Comparison of ENCODE assay signal across 14 mouse cellular contexts in genomic region chr3:129520499-129520898, GRCm38 (mm10). TPM values are rescaled to one million over a fixed set of nuclear protein-coding genes. Genes with fewer than 3 reads are reported as not detected.
DNase-seq lines count a peak whose midpoint lies in the region; ATAC-seq and TF ChIP-seq lines count a peak whose summit lies in the region.
"Had no signal": no experiment of that assay in that cellular context is flagged by ENCODE, and none has a peak within 500 bp of the region (broad histone marks: within the 10 kb centered on the region; RNA-seq: fewer than 3 reads in every experiment).

No protein-coding gene starts in this region.

- WGBS in lung, postnatal 0 days, result 86% methylated on average over 4 of the region's 4 CpGs

- H3K4me1 ChIP-seq in lung, postnatal 0 days (ENCODE audit: insufficient read depth, low read depth, low read length), result no peaks in the 10 kb centered on the region
- H3K4me1 ChIP-seq: embryonic facial prominence, embryonic 15.5 days; liver, embryonic 15.5 days had no signal

- TF ChIP-seq CTCF in gastrocnemius, adult 2 months (IDR thresholded peaks at IDR 0.05), result peak; percentile 41; the same call in 1 of the 2 replicates
- TF ChIP-seq CTCF in lung, postnatal 0 days (IDR thresholded peaks at IDR 0.05), result peak; percentile 38

- ATAC-seq in lung, postnatal 0 days, result no peak
- ATAC-seq: hindbrain, embryonic 16.5 days; midbrain, embryonic 16.5 days had no signal

- peak; percentile 26 for DNase-seq in gastrocnemius, adult 2 months
- DNase-seq in gastrocnemius, postnatal 36 days, result no peak
- no peak for DNase-seq in lung, postnatal 0 days (ENCODE audit: low spot score)
- DNase-seq in lung, postnatal 10 days, result no peak
- DNase-seq in adrenal gland, postnatal 25 days, result peak; percentile 22
- peak; percentile 48 for DNase-seq in thymus, postnatal 0 days (ENCODE audit: low spot score)
- no peak for DNase-seq in right cerebral cortex, postnatal 4 days
- DNase-seq in gastrocnemius, postnatal 14 days, result no peak
- DNase-seq: cerebellum, adult 8-10 months; layer of hippocampus, adult 9-11 months had no signal

- H3K36me3 ChIP-seq in lung, postnatal 0 days (ENCODE audit: insufficient read depth, low read length), result no peaks in the 10 kb centered on the region
- H3K36me3 ChIP-seq: embryonic facial prominence, embryonic 15.5 days; liver, embryonic 15.5 days had no signal

- H3K4me3 ChIP-seq in gastrocnemius, adult 2 months, result no peak overlapping the region
- no peak overlapping the region for H3K4me3 ChIP-seq in lung, postnatal 0 days (ENCODE audit: low read depth, low read length)
- H3K4me3 ChIP-seq: embryonic facial prominence, embryonic 15.5 days; liver, embryonic 15.5 days had no signal

- H3K27ac ChIP-seq in gastrocnemius, adult 2 months, result no peak overlapping the region
- no peak overlapping the region for H3K27ac ChIP-seq in lung, postnatal 0 days (ENCODE audit: low read length)
- H3K27ac ChIP-seq: embryonic facial prominence, embryonic 15.5 days; liver, embryonic 15.5 days had no signal

- no peak overlapping the region for H3K9ac ChIP-seq in lung, postnatal 0 days (replicated peaks; ENCODE audit: low read depth)
- H3K9ac ChIP-seq: embryonic facial prominence, embryonic 15.5 days; liver, embryonic 15.5 days had no signal

- intact Hi-C loops in gastrocnemius, adult 2 months (cut with DNase I), result no loop called here
- intact Hi-C loops in gastrocnemius, postnatal 36 days (cut with DNase I), result loop anchor here (5.0 kb wide), 1 partner anchor 167 kb away; no protein-coding TSS in a partner anchor
- intact Hi-C loops in gastrocnemius, postnatal 14 days (cut with DNase I; ENCODE audit: low total_unique reads), result no loop called here

- no peaks in the 10 kb centered on the region for H3K27me3 ChIP-seq in lung, postnatal 0 days (replicated peaks; ENCODE audit: insufficient read depth, low read length)
- H3K27me3 ChIP-seq: embryonic facial prominence, embryonic 15.5 days; liver, embryonic 15.5 days had no signal

- no peak overlapping the region for H3K4me2 ChIP-seq in lung, postnatal 0 days (replicated peaks; ENCODE audit: low read depth, low read length)
- H3K4me2 ChIP-seq: embryonic facial prominence, embryonic 15.5 days; liver, embryonic 15.5 days had no signal

- no peaks in the 10 kb centered on the region for H3K9me3 ChIP-seq in lung, postnatal 0 days (ENCODE audit: low read length)
- H3K9me3 ChIP-seq: embryonic facial prominence, embryonic 15.5 days; liver, embryonic 15.5 days had no signal

- no peak for TF ChIP-seq EP300 in lung, postnatal 0 days (IDR thresholded peaks at IDR 0.05)

RNA-seq across cellular contexts. Expression of gene Elovl6, which starts 11.7 kb away (rescaled TPM):
- total RNA-seq in gastrocnemius, adult 2 months (2021), result under 1 TPM; 0.33 to 0.89 TPM
- under 1 TPM; 0.56 to 0.79 TPM for total RNA-seq in gastrocnemius, postnatal 36 days (2021)
- 3.7 and 4.1 TPM in 2 replicates for polyA plus RNA-seq in lung, postnatal 0 days (2015; fragmentation: Nextera tagmentation; extraction: Ambion mirVana)
- total RNA-seq in adrenal gland, postnatal 25 days (2021), result 46.0 and 73.5 TPM in 2 replicates
- 6.6 and 9.2 TPM in 2 replicates for polyA plus RNA-seq in thymus, postnatal 0 days (2015; fragmentation: Nextera tagmentation; extraction: Ambion mirVana)
- 1 to 10 TPM; 1.4 to 4.5 TPM for total RNA-seq in gastrocnemius, postnatal 14 days (2021)

Comparison
In these comparisons a context has a peak if more than half of its experiments do, and no peak if none do; other contexts are left out.
1. DNase-seq: peak in gastrocnemius, adult 2 months (single experiment), adrenal gland, postnatal 25 days (single experiment) and thymus, postnatal 0 days (single experiment); none in gastrocnemius, postnatal 36 days (0 of 2), lung, postnatal 0 days (single experiment), lung, postnatal 10 days (single experiment), right cerebral cortex, postnatal 4 days (single experiment) and gastrocnemius, postnatal 14 days (single experiment).